Mouse (Mus musculus) myocyte (in vitro differentiated cells): ENCODE results near the gene Timm22. TPM values are rescaled to one million over a fixed set of nuclear protein-coding genes. Genes with fewer than 3 reads are reported as not detected.
A peak's percentile ranks its signal among the peaks of the same experiment; 100 is the strongest.

ENCODE experiments used
- H3K27me3 ChIP-seq: one replicate; pipeline ENCODE4 v1.6.1; 2011; ENCODE audit not compliant: control insufficient read depth, insufficient read depth, insufficient read length
- H3K36me3 ChIP-seq: one replicate; pipeline ENCODE4 v1.6.1; 2011; ENCODE audit not compliant: control insufficient read depth, insufficient read depth
- H3K4me2 ChIP-seq: one replicate; pipeline ENCODE4 v1.6.1; 2011; ENCODE audit warnings: low read depth, control low read depth
- H3K4me3 ChIP-seq: one replicate; pipeline ENCODE4 v1.5.1; 2011; ENCODE audit warnings: mild to moderate bottlenecking, control low read depth, moderate library complexity
- H3K79me2 ChIP-seq: one replicate; pipeline ENCODE4 v1.6.1; 2011; ENCODE audit not compliant: control insufficient read depth, insufficient read depth
- H3ac ChIP-seq: one replicate; pipeline ENCODE4 v1.6.1; 2011; ENCODE audit not compliant: control insufficient read depth, insufficient read length
- CEBPB ChIP-seq: IDR thresholded peaks from 2 replicates; pipeline ENCODE4 v1.6.1; 2011; ENCODE audit warnings: mild to moderate bottlenecking, moderate library complexity; ENCODE audit not compliant: poor library complexity, insufficient read depth, severe bottlenecking
- E2F4 ChIP-seq: IDR thresholded peaks from one replicate; pipeline ENCODE4 v1.6.1; 2011; ENCODE audit warnings: mild to moderate bottlenecking, control low read depth, moderate library complexity; ENCODE audit not compliant: insufficient read depth
- MAX ChIP-seq: IDR thresholded peaks from one replicate; pipeline ENCODE4 v1.6.1; 2011; ENCODE audit warnings: low read depth, mild to moderate bottlenecking, control low read depth
- MYOD1 ChIP-seq, 3 experiments: IDR thresholded peaks; one replicate each; pipeline ENCODE4 v1.6.1; 2011; ENCODE audit warnings: control low read depth in 2 of 3, low read depth in 2 of 3, mild to moderate bottlenecking in 2 of 3, moderate library complexity in 1 of 3; ENCODE audit not compliant: insufficient read length in 2 of 3, control insufficient read depth in 1 of 3
- MYOG ChIP-seq, 3 experiments: IDR thresholded peaks; one replicate each; pipeline ENCODE4 v1.6.1; 2011; ENCODE audit warnings: control low read depth in 2 of 3, low read depth in 2 of 3, mild to moderate bottlenecking in 2 of 3; ENCODE audit not compliant: insufficient read length in 2 of 3, control insufficient read depth in 1 of 3, insufficient read depth in 1 of 3
- POLR2A ChIP-seq: IDR thresholded peaks from one replicate; pipeline ENCODE4 v1.6.1; 2011; ENCODE audit warnings: low read depth, mild to moderate bottlenecking, control low read depth, moderate library complexity; ENCODE audit not compliant: insufficient read length
- POLR2AphosphoS2 ChIP-seq: IDR thresholded peaks from one replicate; pipeline ENCODE4 v1.6.1; 2011; ENCODE audit warnings: low read depth, control low read depth; ENCODE audit not compliant: insufficient read length
- REST ChIP-seq: IDR thresholded peaks from one replicate; pipeline ENCODE4 v1.6.1; 2011; ENCODE audit warnings: mild to moderate bottlenecking, control low read depth, moderate library complexity; ENCODE audit not compliant: insufficient read depth, insufficient read length
- SRF ChIP-seq: IDR thresholded peaks from one replicate; pipeline ENCODE4 v1.6.1; 2011; ENCODE audit warnings: low read depth; ENCODE audit not compliant: control insufficient read depth, insufficient read length
- TCF12 ChIP-seq: IDR thresholded peaks from one replicate; pipeline ENCODE4 v1.6.1; 2011; ENCODE audit warnings: mild to moderate bottlenecking, control low read depth; ENCODE audit not compliant: poor library complexity, insufficient read depth, severe bottlenecking
- TCF3 ChIP-seq: IDR thresholded peaks from one replicate; pipeline ENCODE4 v1.6.1; 2011; ENCODE audit warnings: low read depth, control low read depth; ENCODE audit not compliant: insufficient read length
- USF1 ChIP-seq: IDR thresholded peaks from one replicate; pipeline ENCODE4 v1.6.1; 2011; ENCODE audit warnings: low read depth, mild to moderate bottlenecking, control low read depth, moderate library complexity
- polyA plus RNA-seq: library from polyadenylated mRNA; unstranded; fragments of >200 nt; fragmentation: generic; extraction: Trizol; gene quantifications from one replicate; pipeline ENCODE4 v1.2.1, GENCODE M21; 2012; ENCODE audit warnings: missing spikeins

Timm22 gene
- polyA plus RNA-seq: 101 TPM

DNA sequence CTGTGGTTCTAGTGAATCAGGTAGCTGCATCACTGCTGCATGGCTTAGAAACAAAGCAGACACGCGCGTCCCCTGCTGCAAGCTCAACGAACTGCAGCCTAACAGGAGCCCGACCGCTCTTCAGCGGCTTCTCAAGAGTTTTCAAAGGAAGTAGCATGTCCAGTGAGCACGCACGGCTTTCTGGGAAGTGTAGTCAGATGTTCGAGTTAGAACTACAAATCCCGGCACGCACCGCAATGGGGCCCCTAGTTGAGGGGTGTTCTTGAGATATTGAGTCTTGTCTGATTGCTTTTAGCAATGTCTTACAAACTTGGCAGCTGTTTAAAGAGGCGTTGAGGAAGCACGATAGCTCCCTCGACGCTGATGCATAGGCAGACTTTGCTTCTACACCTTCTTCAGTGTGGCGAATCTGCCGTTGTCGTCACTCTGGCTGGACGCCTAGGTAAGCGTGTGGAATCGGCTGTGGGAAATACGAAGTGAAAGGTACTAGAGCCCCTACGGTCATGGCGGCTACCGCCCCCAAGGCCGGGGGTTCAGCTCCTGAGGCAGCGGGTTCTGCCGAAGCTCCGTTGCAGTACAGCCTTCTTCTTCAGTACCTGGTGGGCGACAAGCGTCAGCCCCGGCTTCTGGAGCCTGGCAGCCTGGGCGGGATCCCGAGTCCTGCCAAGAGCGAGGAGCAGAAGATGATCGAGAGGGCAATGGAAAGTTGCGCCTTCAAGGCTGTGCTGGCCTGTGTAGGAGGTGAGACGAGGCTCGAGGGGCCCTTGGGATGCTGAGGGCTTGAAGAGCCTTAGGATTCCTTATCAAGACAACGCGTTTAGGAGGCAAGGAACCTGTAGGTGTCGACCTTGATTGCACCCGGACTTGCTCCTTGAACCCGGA, at the start of gene Timm22:
Gene Timm22, plus strand, starts transcription at position 251 of the 882 bp plus-strand sequence.
- Histone ChIP-seq H3K4me3 (peak within 1 kb of the TSS; percentile 71), H3ac (peak within 1 kb of the TSS; percentile 7), H3K27me3 (no peaks in the 10 kb centered on the region), H3K79me2 (peaks cover 15% of the 10 kb centered on the region), H3K36me3 (no peaks in the 10 kb centered on the region), H3K4me2 (peak within 1 kb of the TSS; percentile 73)
- TF ChIP-seq CEBPB (0 out of 2 replicates have a peak, but pooled peaks have one; percentile 18), POLR2AphosphoS2 (peak; percentile 65), TCF3 (no peak), MYOG (IDR thresholded peaks at IDR 0.05; ENCODE audit: control insufficient read depth in 1 of 3, insufficient read depth in 1 of 3, insufficient read length in 2 of 3, low read depth in 2 of 3) (no peak), MAX (no peak), TCF12 (no peak), USF1 (no peak), E2F4 (no peak), SRF (no peak), MYOD1 (IDR thresholded peaks at IDR 0.05; ENCODE audit: control insufficient read depth in 1 of 3, insufficient read length in 2 of 3, low read depth in 2 of 3) (no peak), POLR2A (peak; percentile 80), REST (no peak)

DNA sequence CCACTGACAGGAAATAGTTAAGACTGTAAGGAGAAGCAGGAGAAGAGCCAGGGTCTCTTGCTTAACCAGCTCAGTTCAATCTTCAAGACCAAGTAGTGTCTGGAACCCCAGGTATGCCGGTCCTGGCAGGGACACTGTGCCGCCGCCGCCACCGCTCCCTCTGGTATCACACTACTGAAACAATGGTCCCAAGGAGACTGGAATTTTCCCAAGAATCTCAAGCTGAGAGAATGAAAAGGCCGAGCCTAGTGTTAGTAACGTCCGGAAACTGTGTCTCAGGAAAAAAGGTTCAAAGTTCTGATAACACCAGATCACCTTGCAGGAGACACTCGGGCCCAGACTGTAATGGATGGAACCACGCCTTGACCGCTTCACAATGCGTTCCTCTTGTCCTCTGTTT, 49.3 kb upstream of the Timm22 start:
- TF ChIP-seq SRF (no peak), POLR2AphosphoS2 (no peak), MAX (no peak), USF1 (no peak), MYOG (IDR thresholded peaks at IDR 0.05; ENCODE audit: control insufficient read depth in 1 of 3, insufficient read depth in 1 of 3, insufficient read length in 2 of 3, low read depth in 2 of 3) (no peak), E2F4 (no peak), TCF12 (no peak), POLR2A (no peak), TCF3 (no peak), REST (no peak), MYOD1 (IDR thresholded peaks at IDR 0.05; ENCODE audit: control insufficient read depth in 1 of 3, insufficient read length in 2 of 3, low read depth in 2 of 3) (no peak), CEBPB (no peak)
- Histone ChIP-seq H3K36me3 (no peaks in the 10 kb centered on the region), H3K27me3 (no peaks in the 10 kb centered on the region), H3K79me2 (peaks cover 45% of the 10 kb centered on the region), H3K4me2 (no peak overlapping the region), H3ac (no peak overlapping the region), H3K4me3 (no peak overlapping the region)

DNA sequence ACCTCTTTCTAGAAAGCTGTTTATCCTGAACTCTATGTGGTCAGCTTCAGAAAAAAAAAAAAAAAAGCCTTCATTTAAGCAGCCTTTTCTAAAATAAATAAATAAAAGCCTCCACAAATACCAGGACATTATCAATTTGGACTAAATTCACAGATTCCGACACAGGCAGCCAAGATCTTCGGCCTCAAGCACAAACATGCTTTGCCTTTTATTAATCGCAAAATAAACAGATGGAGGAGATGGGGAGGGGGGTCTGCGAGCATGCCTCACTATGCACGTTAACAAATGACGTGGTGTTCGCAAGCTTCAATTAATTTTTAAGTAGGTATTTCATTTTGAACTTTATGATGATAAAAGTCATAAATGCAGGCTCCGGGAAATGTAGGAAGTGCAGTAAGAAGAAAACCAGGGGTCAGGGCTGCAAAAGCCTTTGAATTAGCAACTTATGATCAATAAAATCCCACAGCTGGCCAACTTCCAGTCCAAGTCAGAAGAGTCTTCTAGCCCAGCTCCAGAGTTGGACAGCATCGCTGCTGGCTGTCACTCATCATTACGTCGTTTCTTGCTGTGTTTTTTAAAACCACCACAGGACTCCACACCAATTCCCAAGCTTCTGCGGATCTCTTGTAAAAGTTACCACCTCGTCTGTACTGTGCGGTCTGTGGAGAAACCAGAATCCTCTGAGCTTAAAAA, 48.0 kb upstream of the Timm22 start:
- peaks cover 55% of the 10 kb centered on the region for H3K79me2 ChIP-seq
- no peaks in the 10 kb centered on the region for H3K27me3 ChIP-seq
- H3ac ChIP-seq: no peak overlapping the region
- H3K4me2 ChIP-seq: no peak overlapping the region
- TF ChIP-seq USF1: no peak
- TF ChIP-seq CEBPB: no peak
- no peak for TF ChIP-seq REST
- TF ChIP-seq POLR2A: no peak
- no peak for TF ChIP-seq MAX
- no peak for TF ChIP-seq TCF12
- TF ChIP-seq POLR2AphosphoS2: no peak
- TF ChIP-seq SRF: no peak
- no peak for TF ChIP-seq TCF3
- no peak for TF ChIP-seq E2F4
- TF ChIP-seq MYOG (IDR thresholded peaks at IDR 0.05; ENCODE audit: control insufficient read depth in 1 of 3, insufficient read depth in 1 of 3, insufficient read length in 2 of 3, low read depth in 2 of 3): no peak
- no peak for TF ChIP-seq MYOD1 (IDR thresholded peaks at IDR 0.05; ENCODE audit: control insufficient read depth in 1 of 3, insufficient read length in 2 of 3, low read depth in 2 of 3)
- no peak overlapping the region for H3K4me3 ChIP-seq
- no peaks in the 10 kb centered on the region for H3K36me3 ChIP-seq

DNA sequence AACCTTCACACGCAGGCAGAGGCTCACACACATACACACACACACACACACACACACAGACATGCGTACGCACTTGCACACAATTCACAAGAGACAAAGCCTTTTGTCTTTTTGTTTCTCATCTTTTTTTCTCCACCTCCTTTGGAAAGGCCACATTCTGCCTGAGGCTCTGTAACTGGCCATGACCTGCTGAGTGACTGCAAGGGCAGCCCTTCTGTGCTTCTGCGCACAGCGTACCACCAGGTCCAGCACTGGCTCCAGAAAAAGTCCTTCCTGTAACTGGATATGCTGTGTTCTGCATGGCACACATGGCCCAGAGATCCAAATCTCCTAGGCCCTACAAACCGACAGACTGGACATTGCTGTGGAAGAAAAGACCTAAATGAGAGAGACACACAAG, 46.5 kb upstream of the Timm22 start:
- H3ac ChIP-seq: no peak overlapping the region
- H3K36me3 ChIP-seq: no peaks in the 10 kb centered on the region
- no peaks in the 10 kb centered on the region for H3K27me3 ChIP-seq
- H3K4me3 ChIP-seq: no peak overlapping the region
- no peak for TF ChIP-seq MAX
- TF ChIP-seq MYOD1 (IDR thresholded peaks at IDR 0.05; ENCODE audit: control insufficient read depth in 1 of 3, insufficient read length in 2 of 3, low read depth in 2 of 3): no peak
- no peak for TF ChIP-seq REST
- TF ChIP-seq CEBPB: no peak
- TF ChIP-seq TCF12: no peak
- no peak for TF ChIP-seq USF1
- TF ChIP-seq TCF3: no peak
- no peak for TF ChIP-seq POLR2A
- no peak for TF ChIP-seq MYOG (IDR thresholded peaks at IDR 0.05; ENCODE audit: control insufficient read depth in 1 of 3, insufficient read depth in 1 of 3, insufficient read length in 2 of 3, low read depth in 2 of 3)
- TF ChIP-seq E2F4: no peak
- TF ChIP-seq SRF: no peak
- TF ChIP-seq POLR2AphosphoS2: no peak
- H3K79me2 ChIP-seq: peaks cover 65% of the 10 kb centered on the region
- H3K4me2 ChIP-seq: no peak overlapping the region
